In the genomic region with DNA sequence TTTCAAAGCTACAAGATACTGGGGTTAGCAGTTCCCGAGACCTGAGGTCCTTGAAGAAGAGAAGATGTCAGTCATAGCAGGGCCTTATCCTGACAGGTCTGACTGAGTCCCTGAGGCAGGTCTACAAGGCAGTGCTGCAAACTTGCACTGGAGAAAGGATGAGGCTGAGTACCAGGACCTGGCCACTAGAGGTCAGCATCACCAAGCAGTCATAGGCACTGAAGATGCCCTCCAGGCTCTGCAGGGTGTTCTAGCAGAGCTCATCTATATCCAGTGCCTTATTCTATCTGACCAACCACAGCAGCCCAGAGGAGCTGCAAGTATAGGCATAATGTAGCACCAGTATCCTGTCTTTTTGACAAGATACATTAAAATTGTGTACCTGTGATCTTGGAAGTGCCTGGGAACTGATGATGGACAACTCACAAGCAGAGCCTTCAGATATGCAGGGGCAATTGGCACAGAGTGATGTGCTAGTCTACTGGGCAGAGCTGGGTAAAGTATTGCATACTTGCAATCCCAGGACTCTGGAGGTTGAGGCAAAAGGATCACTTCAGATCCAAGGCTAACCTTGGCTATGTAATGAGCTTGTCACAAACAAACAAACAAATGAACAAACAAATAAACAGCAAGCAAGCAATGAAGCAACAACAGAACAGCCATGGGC, we compare ENCODE assay signal across 8 mouse cellular contexts. TPM values are rescaled to one million over a fixed set of nuclear protein-coding genes. Genes with fewer than 3 reads are reported as not detected.
A peak's percentile ranks its signal among the peaks of the same experiment; 100 is the strongest.
DNase-seq lines count a peak whose midpoint lies in the region; ATAC-seq and TF ChIP-seq lines count a peak whose summit lies in the region.

No protein-coding gene starts in this region.

- no peaks in the 10 kb centered on the region for H3K4me1 ChIP-seq in embryonic facial prominence, embryonic 13.5 days
- no peaks in the 10 kb centered on the region for H3K4me1 ChIP-seq in kidney, embryonic 16.5 days (ENCODE audit: insufficient read depth, low read length)
- H3K4me1 ChIP-seq in limb, embryonic 14.5 days (ENCODE audit: control insufficient read depth, insufficient read depth, low read length), result no peaks in the 10 kb centered on the region
- no peaks in the 10 kb centered on the region for H3K4me1 ChIP-seq in midbrain, embryonic 16.5 days (ENCODE audit: control insufficient read depth, insufficient read depth, low read length)

- H3K36me3 ChIP-seq in embryonic facial prominence, embryonic 13.5 days, result no peaks in the 10 kb centered on the region
- H3K36me3 ChIP-seq in kidney, embryonic 16.5 days (ENCODE audit: insufficient read depth, low read length), result no peaks in the 10 kb centered on the region
- no peaks in the 10 kb centered on the region for H3K36me3 ChIP-seq in limb, embryonic 14.5 days (ENCODE audit: control insufficient read depth, insufficient read depth, low read length)
- no peaks in the 10 kb centered on the region for H3K36me3 ChIP-seq in midbrain, embryonic 16.5 days (ENCODE audit: control insufficient read depth, insufficient read depth, low read length)
- H3K36me3 ChIP-seq in splenic B cell, adult 2 months (ENCODE audit: control insufficient read depth, insufficient read depth, low read length, poor library complexity, severe bottlenecking), result no peaks in the 10 kb centered on the region

- H3K9me3 ChIP-seq in embryonic facial prominence, embryonic 13.5 days, result no peaks in the 10 kb centered on the region
- H3K9me3 ChIP-seq in kidney, embryonic 16.5 days (ENCODE audit: low read length), result no peaks in the 10 kb centered on the region
- H3K9me3 ChIP-seq in limb, embryonic 14.5 days (ENCODE audit: control insufficient read depth, low read length), result no peaks in the 10 kb centered on the region
- no peaks in the 10 kb centered on the region for H3K9me3 ChIP-seq in midbrain, embryonic 16.5 days (replicated peaks; ENCODE audit: control insufficient read depth, low read length, poor library complexity, severe bottlenecking)

- no peaks in the 10 kb centered on the region for H3K27me3 ChIP-seq in embryonic facial prominence, embryonic 13.5 days
- no peaks in the 10 kb centered on the region for H3K27me3 ChIP-seq in kidney, embryonic 16.5 days (ENCODE audit: insufficient read depth, low read length)
- H3K27me3 ChIP-seq in limb, embryonic 14.5 days (ENCODE audit: control insufficient read depth, insufficient read depth, low read length), result no peaks in the 10 kb centered on the region
- H3K27me3 ChIP-seq in midbrain, embryonic 16.5 days (ENCODE audit: control insufficient read depth, insufficient read depth, low read depth, low read length), result no peaks in the 10 kb centered on the region
- H3K27me3 ChIP-seq in splenic B cell, adult 2 months (ENCODE audit: control insufficient read depth, insufficient read depth, low read length, poor library complexity, severe bottlenecking), result no peaks in the 10 kb centered on the region

- ATAC-seq in embryonic facial prominence, embryonic 13.5 days (ENCODE audit: insufficient number of reproducible peaks, insufficient read depth, low FRiP score, low TSS enrichment, low read depth), result peak; percentile 56; the same call in 1 of the 2 replicates
- ATAC-seq in kidney, embryonic 16.5 days (ENCODE audit: low FRiP score, low TSS enrichment), result peak; percentile 93
- peak; percentile 66; the same call in 1 of the 2 replicates for ATAC-seq in limb, embryonic 14.5 days (ENCODE audit: low FRiP score, low read depth)
- ATAC-seq in midbrain, embryonic 16.5 days, result peak; percentile 97

- WGBS in embryonic facial prominence, embryonic 13.5 days, result 29% methylated on average over 1 of the region's 1 CpGs
- 32% methylated on average over 1 of the region's 1 CpGs for WGBS in kidney, embryonic 16.5 days
- 25% methylated on average over 1 of the region's 1 CpGs for WGBS in limb, embryonic 14.5 days
- 35% methylated on average over 1 of the region's 1 CpGs for WGBS in midbrain, embryonic 16.5 days

- H3K27ac ChIP-seq in embryonic facial prominence, embryonic 13.5 days, result no peak overlapping the region
- no peak overlapping the region for H3K27ac ChIP-seq in kidney, embryonic 16.5 days (ENCODE audit: low read length)
- no peak overlapping the region for H3K27ac ChIP-seq in limb, embryonic 14.5 days (replicated peaks; ENCODE audit: low read depth, low read length)
- no peak overlapping the region for H3K27ac ChIP-seq in midbrain, embryonic 16.5 days (ENCODE audit: low read length)

- no peak overlapping the region for H3K4me2 ChIP-seq in embryonic facial prominence, embryonic 13.5 days
- no peak overlapping the region for H3K4me2 ChIP-seq in kidney, embryonic 16.5 days (replicated peaks; ENCODE audit: low read depth, low read length)
- H3K4me2 ChIP-seq in limb, embryonic 14.5 days (replicated peaks; ENCODE audit: low read depth, low read length, severe bottlenecking), result no peak overlapping the region
- no peak overlapping the region for H3K4me2 ChIP-seq in midbrain, embryonic 16.5 days (ENCODE audit: low read length)

- peak; percentile 28 for DNase-seq in CD4-positive helper T cell, adult 2 months (ENCODE audit: low read depth, low spot score)
- DNase-seq in adrenal gland, postnatal 36 days, result peak; percentile 84 to 85
- peak; percentile 63 to 69 for DNase-seq in heart, adult 9 months (ENCODE audit: low spot score in 2 of 2)
- peak; percentile 79 for DNase-seq in limb, embryonic 14.5 days (ENCODE audit: low spot score)
- peak; percentile 61 for DNase-seq in splenic B cell, adult 2 months (ENCODE audit: low read depth, low spot score)

- TF ChIP-seq POLR2A in limb, embryonic 14.5 days (IDR thresholded peaks at IDR 0.05; ENCODE audit: borderline replicate concordance, extremely low read depth, insufficient read depth, insufficient read length), result no peak

- no peak overlapping the region for H3K9ac ChIP-seq in embryonic facial prominence, embryonic 13.5 days
- no peak overlapping the region for H3K9ac ChIP-seq in kidney, embryonic 16.5 days (replicated peaks; ENCODE audit: low read length)
- H3K9ac ChIP-seq in limb, embryonic 14.5 days (ENCODE audit: low read depth, low read length, severe bottlenecking), result no peak overlapping the region
- H3K9ac ChIP-seq in midbrain, embryonic 16.5 days (ENCODE audit: low read depth, low read length), result no peak overlapping the region

- no peak overlapping the region for H3K4me3 ChIP-seq in embryonic facial prominence, embryonic 13.5 days
- no peak overlapping the region for H3K4me3 ChIP-seq in kidney, embryonic 16.5 days (ENCODE audit: low read length)
- H3K4me3 ChIP-seq in limb, embryonic 14.5 days (replicated peaks; ENCODE audit: low read length), result no peak overlapping the region
- no peak overlapping the region for H3K4me3 ChIP-seq in midbrain, embryonic 16.5 days (ENCODE audit: low read depth, low read length)

RNA-seq across cellular contexts. Expression of a gene that starts 12.0 kb away (rescaled TPM):
- total RNA-seq in adrenal gland, postnatal 36 days (2021), result 10 to 100 TPM; 20.0 to 27.1 TPM
- polyA plus RNA-seq in embryonic facial prominence, embryonic 13.5 days (2015; fragmentation: Nextera tagmentation; extraction: Ambion mirVana), result 47.2 and 50.1 TPM in 2 replicates
- polyA plus RNA-seq in kidney, embryonic 16.5 days (2015; fragmentation: Nextera tagmentation; extraction: Ambion mirVana), result 125 and 126 TPM in 2 replicates
- polyA plus RNA-seq in limb, embryonic 14.5 days (2012; rRNA removed), result 37.0 and 38.2 TPM in 2 replicates
- polyA plus RNA-seq in limb, embryonic 14.5 days (2014; fragmentation: Nextera tagmentation; extraction: Ambion mirVana), result 47.3 and 47.9 TPM in 2 replicates
- polyA plus RNA-seq in midbrain, embryonic 16.5 days (2015; fragmentation: Nextera tagmentation; extraction: Ambion mirVana), result 24.8 and 26.3 TPM in 2 replicates

Comparison
In these comparisons a context has a peak if more than half of its experiments do, and no peak if none do; other contexts are left out.
1. DNase-seq: peak in every context shown above with its lines; median percentile 84 in adrenal gland, postnatal 36 days; 79 in limb, embryonic 14.5 days; 66 in heart, adult 9 months; 61 in splenic B cell, adult 2 months; 28 in CD4-positive helper T cell, adult 2 months.